Mouse (Mus musculus): ENCODE results near the gene Pnpla6. TPM values are rescaled to one million over a fixed set of nuclear protein-coding genes. Genes with fewer than 3 reads are reported as not detected.

Pnpla6 gene
- 17.4 and 19.9 TPM in 2 replicates for polyA plus RNA-seq (2014; fragmentation: Nextera tagmentation; extraction: Ambion mirVana)

GRCm38 (mm10) chr8:3515260-3515671 is at the start of gene Pnpla6:
Pnpla6 (plus strand) TSS chr8:3515384.
- H3K4me2 ChIP-seq (replicated peaks; ENCODE audit: low read depth, low read length) = peak within 1 kb of the TSS; percentile 84
- peak within 1 kb of the TSS; percentile 49 for H3K4me3 ChIP-seq (ENCODE audit: low read depth, low read length)
- peak; percentile 73 for ATAC-seq (ENCODE audit: low FRiP score)
- H3K9ac ChIP-seq (ENCODE audit: low read depth, low read length) = peak within 1 kb of the TSS; percentile 48
- WGBS = under 1% methylated on average over 25 of the region's 25 CpGs
- no peaks in the 10 kb centered on the region for H3K9me3 ChIP-seq (ENCODE audit: control insufficient read depth, low read length)
- DNase-seq (ENCODE audit: low spot score) = peak; percentile 88
- 0 out of 2 replicates have a peak, but pooled peaks cover 2% of the 10 kb centered on the region for H3K4me1 ChIP-seq (replicated peaks; ENCODE audit: control insufficient read depth, insufficient read depth, low read length)
- peak within 1 kb of the TSS; percentile 19; the same call in 1 of the 2 replicates for H3K27ac ChIP-seq (ENCODE audit: low read depth, low read length)
- no peaks in the 10 kb centered on the region for H3K27me3 ChIP-seq (ENCODE audit: control insufficient read depth, insufficient read depth, low read length)
- H3K36me3 ChIP-seq (ENCODE audit: control insufficient read depth, insufficient read depth, low read length) = 0 out of 2 replicates have a peak, but pooled peaks cover 3% of the 10 kb centered on the region

- Histone ChIP-seq H3K4me3 (ENCODE audit: low read depth, low read length) (peak within 1 kb of the TSS; percentile 43), H3K9me3 (ENCODE audit: control insufficient read depth, low read length) (no peaks in the 10 kb centered on the region), H3K27ac (ENCODE audit: low read depth, low read length) (peak within 1 kb of the TSS; percentile 79), H3K4me2 (replicated peaks; ENCODE audit: low read depth, low read length) (peak within 1 kb of the TSS; percentile 58), H3K4me1 (replicated peaks; ENCODE audit: control insufficient read depth, insufficient read depth, low read length) (no peaks in the 10 kb centered on the region), H3K9ac (ENCODE audit: low read depth, low read length) (peak within 1 kb of the TSS; percentile 72), H3K27me3 (ENCODE audit: control insufficient read depth, insufficient read depth, low read length) (no peaks in the 10 kb centered on the region), H3K36me3 (ENCODE audit: control insufficient read depth, insufficient read depth, low read length) (no peaks in the 10 kb centered on the region)
- ATAC-seq (ENCODE audit: low FRiP score) (peak; percentile 95), DNase-seq (ENCODE audit: low spot score) (peak; percentile 100)
- WGBS = 8% methylated on average over 32 of the region's 32 CpGs
Observed at GRCm38 (mm10) chr8:3467006-3467885, 47.9 kb upstream of the Pnpla6 start, which contains the start of gene Pex11g. Pex11g (minus strand) TSS chr8:3467680.

GRCm38 (mm10) chr8:3467886-3468545 is 47.2 kb upstream of the Pnpla6 start:
- Histone ChIP-seq H3K4me2 (replicated peaks; ENCODE audit: low read depth, low read length) (peak overlapping the region; percentile 58), H3K27ac (ENCODE audit: low read depth, low read length) (peak overlapping the region; percentile 79), H3K27me3 (ENCODE audit: control insufficient read depth, insufficient read depth, low read length) (no peaks in the 10 kb centered on the region), H3K9me3 (ENCODE audit: control insufficient read depth, low read length) (no peaks in the 10 kb centered on the region), H3K4me1 (replicated peaks; ENCODE audit: control insufficient read depth, insufficient read depth, low read length) (no peaks in the 10 kb centered on the region), H3K4me3 (ENCODE audit: low read depth, low read length) (peak overlapping the region; percentile 43), H3K36me3 (ENCODE audit: control insufficient read depth, insufficient read depth, low read length) (no peaks in the 10 kb centered on the region), H3K9ac (ENCODE audit: low read depth, low read length) (peak overlapping the region; percentile 72)
- ATAC-seq (ENCODE audit: low FRiP score) (no peak), DNase-seq (ENCODE audit: low spot score) (peak; percentile 37)
- 53% methylated on average over 9 of the region's 9 CpGs for WGBS

- no peak for DNase-seq (ENCODE audit: low spot score)
- Histone ChIP-seq H3K27me3 (ENCODE audit: control insufficient read depth, insufficient read depth, low read length) (no peaks in the 10 kb centered on the region), H3K27ac (ENCODE audit: low read depth, low read length) (no peak overlapping the region), H3K4me3 (ENCODE audit: low read depth, low read length) (no peak overlapping the region), H3K36me3 (ENCODE audit: control insufficient read depth, insufficient read depth, low read length) (no peaks in the 10 kb centered on the region), H3K9ac (ENCODE audit: low read depth, low read length) (no peak overlapping the region), H3K4me2 (replicated peaks; ENCODE audit: low read depth, low read length) (no peak overlapping the region), H3K4me1 (replicated peaks; ENCODE audit: control insufficient read depth, insufficient read depth, low read length) (no peaks in the 10 kb centered on the region), H3K9me3 (ENCODE audit: control insufficient read depth, low read length) (no peaks in the 10 kb centered on the region)
- 96% methylated on average over 1 of the region's 1 CpGs for WGBS
- no peak for ATAC-seq (ENCODE audit: low FRiP score)
Observed at GRCm38 (mm10) chr8:3468838-3469237, 46.3 kb upstream of the Pnpla6 start.

GRCm38 (mm10) chr8:3470562-3470961 is 44.6 kb upstream of the Pnpla6 start, which contains the start of gene Tex45:
Tex45 (plus strand) TSS chr8:3470862.
- Histone ChIP-seq H3K9me3 (ENCODE audit: control insufficient read depth, low read length) (no peaks in the 10 kb centered on the region), H3K9ac (ENCODE audit: low read depth, low read length) (no peak within 1 kb of the TSS), H3K4me3 (ENCODE audit: low read depth, low read length) (no peak within 1 kb of the TSS), H3K4me1 (replicated peaks; ENCODE audit: control insufficient read depth, insufficient read depth, low read length) (no peaks in the 10 kb centered on the region), H3K27me3 (ENCODE audit: control insufficient read depth, insufficient read depth, low read length) (0 out of 2 replicates have a peak, but pooled peaks cover 1% of the 10 kb centered on the region), H3K27ac (ENCODE audit: low read depth, low read length) (no peak within 1 kb of the TSS), H3K4me2 (replicated peaks; ENCODE audit: low read depth, low read length) (no peak within 1 kb of the TSS), H3K36me3 (ENCODE audit: control insufficient read depth, insufficient read depth, low read length) (no peaks in the 10 kb centered on the region)
- DNase-seq (ENCODE audit: low spot score) = no peak
- no peak for ATAC-seq (ENCODE audit: low FRiP score)

- 33% methylated on average over 37 of the region's 37 CpGs for WGBS
Observed at GRCm38 (mm10) chr8:3475715-3476429, 39.3 kb upstream of the Pnpla6 start.

GRCm38 (mm10) chr8:3480221-3480785 is 34.9 kb upstream of the Pnpla6 start:
- Histone ChIP-seq H3K9ac (ENCODE audit: low read depth, low read length) (no peak overlapping the region), H3K9me3 (ENCODE audit: control insufficient read depth, low read length) (no peaks in the 10 kb centered on the region), H3K4me3 (ENCODE audit: low read depth, low read length) (no peak overlapping the region), H3K4me1 (replicated peaks; ENCODE audit: control insufficient read depth, insufficient read depth, low read length) (0 out of 2 replicates have a peak, but pooled peaks cover 2% of the 10 kb centered on the region), H3K4me2 (replicated peaks; ENCODE audit: low read depth, low read length) (no peak overlapping the region), H3K36me3 (ENCODE audit: control insufficient read depth, insufficient read depth, low read length) (no peaks in the 10 kb centered on the region), H3K27ac (ENCODE audit: low read depth, low read length) (no peak overlapping the region), H3K27me3 (ENCODE audit: control insufficient read depth, insufficient read depth, low read length) (0 out of 2 replicates have a peak, but pooled peaks cover 2% of the 10 kb centered on the region)
- ATAC-seq (ENCODE audit: low FRiP score) (no peak), DNase-seq (ENCODE audit: low spot score) (no peak)
- WGBS = 80% methylated on average over 4 of the region's 4 CpGs

More at GRCm38 (mm10) chr8:3475715-3476429, 39.3 kb upstream of the Pnpla6 start:
- Histone ChIP-seq H3K4me1 (replicated peaks; ENCODE audit: control insufficient read depth, insufficient read depth, low read length) (0 out of 2 replicates have a peak, but pooled peaks cover 2% of the 10 kb centered on the region), H3K4me3 (ENCODE audit: low read depth, low read length) (peak overlapping the region; percentile 23; the same call in 1 of the 2 replicates), H3K9ac (ENCODE audit: low read depth, low read length) (no peak overlapping the region), H3K27ac (ENCODE audit: low read depth, low read length) (no peak overlapping the region), H3K36me3 (ENCODE audit: control insufficient read depth, insufficient read depth, low read length) (no peaks in the 10 kb centered on the region), H3K27me3 (ENCODE audit: control insufficient read depth, insufficient read depth, low read length) (0 out of 2 replicates have a peak, but pooled peaks cover 2% of the 10 kb centered on the region), H3K9me3 (ENCODE audit: control insufficient read depth, low read length) (no peaks in the 10 kb centered on the region), H3K4me2 (replicated peaks; ENCODE audit: low read depth, low read length) (peak overlapping the region; percentile 34)
- ATAC-seq (ENCODE audit: low FRiP score) = peak; percentile 40; the same call in 1 of the 2 replicates
- DNase-seq (ENCODE audit: low spot score) = peak; percentile 34

- ATAC-seq (ENCODE audit: low FRiP score) (no peak), DNase-seq (ENCODE audit: low spot score) (no peak)
- Histone ChIP-seq H3K9me3 (ENCODE audit: control insufficient read depth, low read length) (no peaks in the 10 kb centered on the region), H3K36me3 (ENCODE audit: control insufficient read depth, insufficient read depth, low read length) (no peaks in the 10 kb centered on the region), H3K27ac (ENCODE audit: low read depth, low read length) (no peak overlapping the region), H3K9ac (ENCODE audit: low read depth, low read length) (no peak overlapping the region), H3K27me3 (ENCODE audit: control insufficient read depth, insufficient read depth, low read length) (no peaks in the 10 kb centered on the region), H3K4me2 (replicated peaks; ENCODE audit: low read depth, low read length) (no peak overlapping the region), H3K4me3 (ENCODE audit: low read depth, low read length) (no peak overlapping the region), H3K4me1 (replicated peaks; ENCODE audit: control insufficient read depth, insufficient read depth, low read length) (no peaks in the 10 kb centered on the region)
- 67% methylated on average over 5 of the region's 5 CpGs for WGBS
Observed at GRCm38 (mm10) chr8:3481605-3482004, 33.6 kb upstream of the Pnpla6 start.

All from hindbrain, embryonic 11.5 days (tissue).